Mouse (Mus musculus): ENCODE measurements around the gene Hnf1b. TPM values are rescaled to one million over a fixed set of nuclear protein-coding genes. Genes with fewer than 3 reads are reported as not detected.

Hnf1b gene
- under 1 TPM; 0.23 to 0.35 TPM for polyA plus RNA-seq (2017; shearing (Covaris generic))

DNA sequence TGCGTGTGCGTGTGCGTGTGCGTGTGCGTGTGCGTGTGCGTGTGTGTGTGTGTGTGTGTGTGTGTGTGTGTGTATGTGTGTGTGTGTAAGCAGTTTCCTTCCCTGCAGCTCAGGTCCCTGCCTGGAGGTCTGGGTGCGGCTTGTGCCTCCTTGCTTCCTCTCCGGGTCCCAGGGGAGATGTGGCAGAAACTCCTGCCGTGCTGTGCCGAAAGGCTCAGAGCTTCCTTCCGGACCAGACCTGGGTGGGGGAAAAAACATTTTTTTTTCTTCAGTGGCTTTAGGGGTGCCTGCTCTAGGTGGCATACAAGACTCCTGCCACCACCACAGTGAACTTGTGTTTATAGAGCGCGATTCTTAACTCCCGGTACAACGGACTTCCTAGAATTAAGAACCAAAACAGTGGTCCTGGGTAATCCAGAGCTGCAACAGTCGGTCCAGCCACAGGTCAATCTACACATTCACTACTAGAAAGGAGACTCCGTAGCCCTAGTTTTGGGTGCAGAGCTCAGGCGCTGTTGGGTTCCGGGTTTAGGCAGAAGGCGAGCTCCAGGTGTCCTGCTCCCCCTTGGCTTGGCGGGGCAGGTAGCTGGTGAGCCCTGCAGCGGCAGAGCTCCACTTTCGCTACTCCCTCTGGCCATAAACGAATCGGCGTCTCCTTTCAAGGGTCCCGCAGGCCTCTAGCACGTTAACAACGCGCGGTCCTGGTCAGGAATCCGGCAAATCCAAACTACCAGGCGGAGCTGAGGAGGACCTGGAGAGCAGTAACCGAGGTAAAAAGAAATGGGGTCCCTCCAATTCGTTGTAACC lies at the start of gene Hnf1b:
Gene Hnf1b (plus strand): TSS at position 535 of the 807 bp plus-strand sequence.

DNA sequence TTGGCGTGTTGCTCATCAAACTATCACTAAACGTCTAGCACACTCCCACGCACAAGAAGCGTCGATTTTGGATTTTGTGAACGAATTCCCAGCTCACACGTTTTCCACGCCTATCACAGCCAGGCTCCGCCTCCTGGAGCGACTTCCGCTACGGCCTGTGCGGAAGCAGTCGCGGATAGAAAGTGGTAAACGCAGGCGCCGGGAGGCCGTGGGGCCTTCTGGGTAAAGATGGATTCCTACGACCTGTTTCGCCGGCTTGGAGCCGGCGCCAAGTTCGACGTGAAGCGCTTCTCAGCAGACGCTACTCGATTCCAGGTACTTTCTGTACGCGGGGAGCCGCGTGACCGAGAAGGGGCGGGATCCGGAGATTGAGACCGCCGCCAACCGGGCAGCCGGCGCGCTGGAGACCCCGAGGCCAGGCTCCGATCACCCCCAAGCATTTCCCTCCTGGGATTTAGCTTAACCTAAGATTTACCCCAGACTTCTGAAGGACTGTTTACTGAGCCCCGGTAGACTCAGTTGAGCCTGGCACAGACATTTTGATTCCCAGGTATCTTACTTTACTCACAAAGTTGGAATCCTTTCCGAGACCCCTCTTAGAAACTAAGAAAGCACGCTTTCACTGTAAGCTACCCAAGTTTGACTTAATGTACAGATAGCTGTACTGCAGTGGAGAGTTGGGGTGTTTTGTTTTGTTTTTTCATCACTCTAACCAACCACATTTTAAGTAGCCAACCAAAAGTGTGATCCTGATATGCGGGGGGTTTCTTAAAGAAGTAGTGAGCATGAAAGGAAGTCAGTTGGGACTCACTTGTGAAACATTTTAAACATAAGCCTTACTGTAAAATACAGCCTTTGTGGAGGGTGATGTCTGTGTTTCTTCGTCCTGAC lies 92.3 kb downstream of the Hnf1b start, which contains the start of gene Ddx52:
Gene Ddx52 (plus strand): TSS at position 113 of the 891 bp plus-strand sequence.

Other genes with a start within 250 kb of the Hnf1b start
- under 1 TPM in 1 of 2 experiments, not detected in 1; 0.52 TPM for gene Rpl9-ps1, start 204.4 kb upstream of the Hnf1b start, polyA plus RNA-seq (2017; shearing (Covaris generic))
- under 1 TPM in 1 of 2 experiments, not detected in 1; 0.49 TPM for gene Ccl3, start 200.7 kb upstream of the Hnf1b start, polyA plus RNA-seq (2017; shearing (Covaris generic))
- 1 to 10 TPM in 1 of 2 experiments, not detected in 1; 6.8 TPM for gene Ccl4, start 187.5 kb upstream of the Hnf1b start, polyA plus RNA-seq (2017; shearing (Covaris generic))
- 1 to 10 TPM in 1 of 2 experiments, under 1 TPM in 1; 0.31 to 3.2 TPM for gene Wfdc17, start 146.1 kb upstream of the Hnf1b start, polyA plus RNA-seq (2017; shearing (Covaris generic))
- 1 to 10 TPM in 1 of 2 experiments, not detected in 1; 1.1 TPM for gene Wfdc18, start 141.0 kb upstream of the Hnf1b start, polyA plus RNA-seq (2017; shearing (Covaris generic))
- gene Wfdc21, start 103.1 kb upstream of the Hnf1b start, polyA plus RNA-seq (2017; shearing (Covaris generic)): not detected
- 10 to 100 TPM; 31.8 to 34.3 TPM for gene Heatr6, start 96.4 kb upstream of the Hnf1b start, polyA plus RNA-seq (2017; shearing (Covaris generic))
- 10 to 100 TPM; 54.8 to 79.1 TPM for gene Ddx52, start 92.0 kb downstream of the Hnf1b start, polyA plus RNA-seq (2017; shearing (Covaris generic))
- gene Synrg, start 114.4 kb downstream of the Hnf1b start, polyA plus RNA-seq (2017; shearing (Covaris generic)): 10 to 100 TPM; 26.6 to 34.2 TPM
- gene Dusp14, start 219.2 kb downstream of the Hnf1b start, polyA plus RNA-seq (2017; shearing (Covaris generic)): 10 to 100 TPM in 1 of 2 experiments, 1 to 10 TPM in 1; 4.1 to 11.7 TPM

Measured in inflammation-experienced regulatory T-cells (primary cell).